Mouse (Mus musculus): ENCODE measurements around the gene Gm21897.

DNA sequence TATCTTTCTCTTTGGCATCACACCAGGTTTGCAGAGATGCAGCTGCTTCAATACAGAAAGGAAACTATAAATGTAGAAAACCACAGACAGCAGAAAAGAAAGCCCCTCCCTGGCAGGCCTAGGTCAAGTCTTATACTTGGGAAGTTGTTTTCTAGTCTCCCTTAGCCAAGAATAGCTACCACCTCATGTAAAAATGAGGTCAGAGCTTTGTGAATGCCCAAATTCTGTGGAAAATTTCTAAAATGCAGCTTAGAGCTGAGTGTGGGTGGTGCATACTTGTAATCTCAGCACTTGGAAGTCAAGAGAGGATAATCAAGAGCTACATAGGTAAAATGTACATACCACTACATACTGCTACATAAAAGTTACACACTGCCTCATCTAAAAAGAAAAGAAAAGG, 40.5 kb downstream of the Gm21897 start:
- no peak for TF ChIP-seq CTCF (IDR thresholded peaks at IDR 0.05; ENCODE audit: control insufficient read depth, insufficient read depth, insufficient replicate concordance, low read depth, low read length)
- no peak for TF ChIP-seq POLR2A (IDR thresholded peaks at IDR 0.05; ENCODE audit: control insufficient read depth, low read depth, low read length)

All from testis, adult 2 months (tissue).